Mouse (Mus musculus) urinary bladder, adult 18-20 months (tissue): ENCODE measurements around the gene Acot7.

ENCODE experiments used
- DNase-seq, 2 experiments: peaks; one replicate each; pipeline ENCODE4 v3.0.0; 2022; ENCODE audit warnings: low spot score in 2 of 2, mixed read lengths in 2 of 2

Acot7 gene

DNA sequence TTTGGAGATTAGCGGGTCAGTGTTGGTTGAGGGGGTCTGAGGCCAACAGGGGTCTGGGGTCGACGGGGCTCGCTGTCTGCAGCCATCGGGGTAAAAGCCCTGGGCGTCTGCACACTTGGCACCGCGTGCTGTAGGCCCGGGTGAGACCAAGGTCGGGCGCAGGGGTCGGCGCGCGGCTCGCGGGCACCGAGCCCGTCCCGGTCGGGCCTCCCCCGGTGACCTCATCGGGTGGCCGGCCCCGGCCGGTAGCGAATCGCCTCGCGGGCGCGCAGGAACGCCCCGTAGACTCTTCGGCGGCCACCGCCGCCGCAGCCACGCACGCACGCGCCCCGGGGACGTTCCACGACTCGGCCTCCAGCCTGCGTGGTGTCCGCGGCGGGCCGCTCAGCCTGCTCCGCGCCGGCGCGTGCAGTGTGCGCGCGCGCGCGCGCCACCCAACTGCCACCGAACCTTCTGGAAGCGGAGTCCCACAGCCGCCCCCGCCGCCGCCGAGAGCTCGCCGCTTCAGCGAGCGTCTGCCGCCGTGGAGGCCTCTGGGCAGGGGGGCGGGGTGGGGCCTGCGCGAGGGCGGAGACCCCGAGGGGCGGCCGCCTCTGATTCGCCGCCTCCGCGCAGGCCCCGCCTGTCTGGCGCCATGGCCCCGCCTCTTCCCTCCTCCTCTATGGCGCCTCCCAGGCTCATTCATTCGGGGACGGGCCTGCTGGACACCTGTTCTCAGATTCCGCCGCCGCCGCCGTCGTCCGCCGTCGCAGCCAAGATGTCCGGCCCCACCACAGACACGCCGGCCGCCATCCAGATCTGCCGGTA is at the start of gene Acot7:
TSS of gene Acot7 (plus strand) at position 598 of the 807 bp plus-strand sequence.
- DNase-seq: peak; percentile 83 to 85

DNA sequence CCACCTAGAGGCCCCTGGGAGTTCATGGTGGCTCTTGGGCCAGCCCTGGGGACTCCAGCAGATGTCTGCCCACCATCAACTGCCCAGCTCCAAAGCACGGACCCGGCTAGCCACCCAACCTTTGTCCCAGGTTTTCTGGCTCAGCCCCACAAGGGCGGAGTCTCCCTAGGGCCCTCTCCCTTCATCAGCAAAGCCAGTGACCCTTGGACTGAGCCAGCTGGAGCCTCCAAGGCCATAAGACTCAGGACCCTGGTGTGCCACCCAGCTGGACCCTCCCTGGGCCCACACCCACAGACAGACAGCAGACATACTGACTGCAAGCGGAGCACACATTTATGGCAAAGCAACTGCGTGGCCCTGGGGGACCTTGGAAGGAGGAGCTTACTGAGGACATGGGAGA is 49.1 kb upstream of the Acot7 start:
- DNase-seq: no peak

- no peak for DNase-seq
These were observed 48.5 kb upstream of the Acot7 start for GRCm38 (mm10) chr4:152129395-152129930.

DNA sequence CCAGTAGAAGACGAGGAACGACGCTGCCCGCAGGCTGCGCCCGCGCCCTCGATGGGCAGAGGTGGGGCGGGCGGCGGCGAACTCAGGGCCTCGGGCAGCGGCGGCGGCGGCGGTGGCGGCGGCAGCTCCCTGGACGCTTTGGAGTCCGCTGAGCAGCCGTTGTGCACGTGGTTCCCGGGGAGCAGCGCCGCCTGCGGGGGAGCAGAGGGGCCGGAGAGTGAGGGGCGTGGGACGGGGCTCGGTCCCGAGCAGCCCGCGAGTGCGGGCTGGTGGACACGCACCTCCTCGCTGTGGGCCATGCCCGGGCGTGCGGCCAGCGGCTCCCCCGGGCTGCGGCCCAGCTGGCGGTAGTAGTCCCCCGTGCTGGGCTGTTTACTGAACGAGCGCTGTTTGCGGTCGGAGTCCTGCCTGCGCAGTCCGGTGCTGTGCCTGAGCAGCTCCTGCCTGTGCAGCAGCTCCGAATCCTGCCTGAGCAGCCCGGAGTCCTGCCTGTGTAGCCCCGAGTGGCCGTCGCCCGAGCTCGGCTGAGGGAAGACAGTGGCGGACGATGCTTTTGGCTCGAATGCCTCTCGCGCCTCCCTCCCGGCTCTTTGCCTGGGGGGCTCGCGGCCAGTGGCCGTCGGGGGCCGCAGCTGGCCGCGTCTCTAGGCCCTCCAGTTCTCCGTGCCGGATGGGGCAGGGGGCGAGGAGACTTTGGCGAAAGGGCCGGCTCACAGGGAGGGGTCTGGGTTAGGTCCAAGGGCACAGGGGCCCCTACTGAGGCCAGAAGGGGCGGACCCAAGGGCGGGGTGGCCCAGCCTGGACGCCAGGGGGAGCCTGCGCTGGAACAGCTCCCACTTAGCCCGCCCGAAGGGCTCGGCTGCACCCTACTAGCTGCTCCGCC is 46.9 kb upstream of the Acot7 start:
- peak in 1 of 2 experiments; percentile 64 for DNase-seq

- DNase-seq: no peak
These were observed 45.8 kb upstream of the Acot7 start for GRCm38 (mm10) chr4:152131809-152132771.

DNA sequence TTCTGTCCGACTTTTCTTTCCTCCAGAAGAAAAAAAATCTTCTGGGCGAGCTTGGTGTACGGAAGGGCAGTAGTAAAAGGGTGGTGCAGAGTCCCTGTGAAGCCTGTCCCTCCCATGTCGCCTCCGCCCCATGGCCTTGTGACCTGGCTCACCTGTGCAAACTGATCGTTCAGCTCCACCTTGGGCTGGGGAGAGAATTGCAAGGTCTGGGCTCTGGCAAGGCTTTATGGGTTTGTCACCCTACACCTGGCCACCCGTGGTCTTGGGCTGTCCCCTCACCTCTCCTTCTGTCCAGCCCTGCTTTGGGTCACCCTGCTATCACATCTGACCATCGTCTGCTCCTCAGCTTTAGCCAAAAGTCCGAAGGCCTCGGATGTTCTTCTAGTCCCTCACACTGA is 45.2 kb upstream of the Acot7 start:
- no peak for DNase-seq

GRCm38 (mm10) chr4:152133213-152133612 is 44.7 kb upstream of the Acot7 start:
- DNase-seq: no peak

GRCm38 (mm10) chr4:152134507-152134906 is 43.4 kb upstream of the Acot7 start:
- no peak for DNase-seq

DNA sequence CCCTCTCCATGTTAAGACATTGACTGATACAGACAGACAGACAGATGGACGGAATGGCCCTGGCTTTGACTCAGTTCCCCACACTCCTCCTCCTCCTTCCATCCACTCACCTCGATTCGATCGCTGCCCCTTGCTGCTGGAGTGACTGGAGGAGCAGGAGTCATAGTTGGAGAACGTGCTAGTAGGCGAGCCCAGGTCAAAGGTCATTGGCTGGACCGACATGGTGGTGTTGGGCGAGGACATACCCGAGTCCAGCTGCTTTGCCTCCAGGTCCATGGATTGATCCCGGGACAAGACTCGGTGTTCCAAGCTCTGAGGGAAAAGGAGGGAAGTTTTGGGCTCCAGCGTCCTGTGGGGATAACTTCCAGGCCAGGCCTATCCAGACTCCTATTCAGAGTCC is 42.6 kb upstream of the Acot7 start:
- no peak for DNase-seq

- no peak for DNase-seq
These were observed 41.6 kb upstream of the Acot7 start for GRCm38 (mm10) chr4:152136112-152136875.

DNA sequence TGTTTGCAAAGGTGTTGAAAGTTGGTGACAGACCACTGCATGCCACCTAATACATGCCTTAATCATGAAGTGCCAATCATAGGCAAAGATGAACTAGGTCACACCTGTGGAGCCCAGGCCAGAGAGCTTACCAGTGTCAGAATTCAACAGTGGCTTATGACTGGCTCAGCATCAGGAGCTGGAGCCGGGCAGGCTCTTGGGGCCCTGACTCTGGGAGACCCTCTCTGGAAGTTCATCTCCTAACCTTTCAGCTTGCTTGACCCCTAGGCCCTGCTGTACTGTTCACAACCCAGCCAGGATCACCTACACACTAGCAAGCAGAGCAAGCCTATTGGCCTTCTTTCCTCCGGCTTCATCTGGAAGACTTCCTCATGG is 41.1 kb upstream of the Acot7 start:
- DNase-seq: no peak

DNA sequence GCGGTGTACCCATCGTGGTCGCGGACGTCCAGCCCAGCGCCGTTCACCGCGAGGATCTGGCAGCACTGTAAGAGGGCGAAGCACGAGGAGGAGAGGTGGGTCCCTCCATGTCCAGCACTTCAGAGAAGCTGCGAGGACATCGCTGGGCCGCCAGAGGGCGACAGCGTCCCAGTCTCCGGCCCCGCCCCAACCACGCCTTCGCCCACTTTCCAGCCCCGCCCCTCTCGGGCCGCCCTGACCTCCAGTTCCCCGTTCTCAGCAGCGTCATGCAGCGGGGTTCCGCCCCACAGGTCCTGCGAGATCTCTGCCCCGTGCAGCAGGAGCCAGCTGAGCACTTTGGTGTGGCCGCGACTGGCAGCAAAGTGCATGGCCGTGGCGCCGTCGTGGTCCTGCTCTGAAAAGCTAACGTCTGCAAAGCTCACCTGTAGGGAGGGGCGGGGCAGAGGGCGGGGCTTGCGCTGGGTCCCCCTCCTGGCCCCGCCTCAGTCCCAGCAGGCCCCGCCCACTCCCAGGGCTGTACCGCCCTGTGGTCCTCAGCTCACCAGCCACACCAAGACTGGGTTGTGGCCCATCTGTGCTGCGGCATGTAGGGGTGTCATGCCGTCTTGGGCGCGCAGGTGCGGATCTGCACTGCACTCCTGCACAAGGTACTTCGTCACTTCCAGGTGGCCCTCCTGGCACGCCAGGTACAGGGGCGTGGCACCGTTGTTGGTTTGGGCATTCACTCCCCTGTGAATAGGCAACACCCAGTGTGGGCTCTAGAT is 39.3 kb upstream of the Acot7 start:
- peak; percentile 84 to 95 for DNase-seq

- no peak for DNase-seq
These were observed 37.5 kb upstream of the Acot7 start for GRCm38 (mm10) chr4:152140441-152140840.

DNA sequence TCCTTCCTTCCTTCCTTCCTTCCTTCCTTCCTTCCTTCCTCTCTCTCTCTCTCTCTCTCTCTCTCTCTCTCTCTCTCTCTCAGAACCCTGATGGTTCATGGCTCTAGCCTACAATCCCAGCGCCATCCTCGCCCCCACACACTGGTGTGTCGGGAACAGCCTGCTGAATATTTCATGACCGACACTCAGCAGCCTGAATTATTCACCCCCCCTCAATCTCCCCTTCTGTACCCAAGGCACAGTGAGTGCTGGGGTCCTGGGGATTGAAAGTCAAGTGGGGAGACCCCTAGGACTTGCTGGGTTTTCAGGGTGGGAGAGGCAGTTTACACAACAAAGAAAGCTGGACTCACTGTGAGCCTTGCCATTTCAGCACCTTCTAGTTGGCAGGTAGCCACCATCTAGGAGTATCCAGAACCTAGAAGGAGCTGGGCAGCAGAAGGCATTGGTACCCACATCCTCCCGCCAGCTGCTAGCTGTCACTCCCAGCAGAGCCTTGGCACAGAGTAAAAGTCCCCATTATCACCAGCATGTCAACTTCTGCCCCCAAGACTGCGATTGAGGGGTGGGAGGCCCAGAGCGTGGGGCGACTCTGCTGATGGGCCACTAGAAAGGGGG is 36.3 kb upstream of the Acot7 start:
- DNase-seq: no peak

GRCm38 (mm10) chr4:152143632-152144031 is 34.3 kb upstream of the Acot7 start:
- no peak for DNase-seq

GRCm38 (mm10) chr4:152145473-152145872 is 32.5 kb upstream of the Acot7 start:
- DNase-seq: no peak

DNA sequence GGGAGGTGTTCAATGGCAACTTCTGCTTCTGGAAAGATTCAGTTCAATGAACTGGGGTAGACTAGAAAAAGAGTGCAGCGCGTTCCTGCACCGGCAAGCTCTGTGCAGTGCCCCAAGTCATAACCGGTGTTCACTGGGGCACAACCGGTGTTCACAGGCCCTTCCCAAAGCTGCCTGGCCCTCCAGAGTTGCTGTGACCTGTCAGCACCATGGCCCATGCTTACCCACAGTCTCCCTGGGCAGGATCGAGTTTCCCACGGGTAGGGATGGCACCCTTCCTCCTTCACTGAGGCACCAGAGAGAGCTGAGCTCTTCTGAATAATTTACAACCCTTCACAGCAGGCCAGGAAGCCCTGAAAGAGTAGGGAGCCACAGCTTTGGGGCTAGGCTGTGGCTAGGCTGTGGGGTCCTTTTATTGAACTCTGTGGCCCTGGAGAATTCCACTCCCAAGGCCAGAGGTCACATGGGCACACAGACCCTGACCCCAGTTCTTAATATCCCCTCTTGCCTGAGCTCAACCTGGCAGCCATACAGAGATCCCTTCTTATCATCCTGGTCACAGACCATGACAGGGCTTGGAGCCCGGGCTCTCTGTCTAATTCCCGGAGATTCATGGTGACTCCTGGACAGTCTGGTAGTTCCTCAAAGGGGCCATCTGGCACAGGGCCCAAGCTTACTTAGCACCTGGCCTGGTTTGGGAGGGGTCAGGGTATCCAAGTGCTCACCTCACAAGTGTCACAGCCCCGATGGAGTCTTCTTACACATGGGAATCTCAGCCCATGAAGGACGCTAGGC is 31.7 kb upstream of the Acot7 start:
- no peak for DNase-seq

DNA sequence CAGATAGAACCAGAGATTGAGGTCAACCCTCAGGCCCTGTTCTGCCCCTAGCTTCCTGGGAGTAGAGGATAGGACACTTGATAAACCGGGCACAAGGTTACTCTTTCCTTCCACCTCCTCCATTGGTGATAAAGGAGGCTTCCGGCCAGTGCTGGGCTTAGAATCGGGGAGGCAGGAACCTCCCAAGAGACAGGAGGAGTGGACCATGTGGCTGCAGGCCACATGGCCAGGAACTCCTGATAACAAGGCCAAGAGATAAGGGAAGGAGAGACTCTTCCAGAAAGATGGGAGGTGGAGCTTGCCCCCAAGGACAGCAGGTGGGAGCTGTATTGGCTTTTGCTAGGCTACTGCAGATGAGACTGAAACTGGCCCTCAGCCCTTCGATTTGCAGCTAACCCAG is 27.4 kb upstream of the Acot7 start:
- DNase-seq: no peak
